Mouse (Mus musculus): Measurements from ENCODE around the gene 4833439L19Rik. TPM values are rescaled to one million over a fixed set of nuclear protein-coding genes. Genes with fewer than 3 reads are reported as not detected.

4833439L19Rik gene
- polyA plus RNA-seq, 1 experiment from 2014 or later, result 50.2 TPM

DNA sequence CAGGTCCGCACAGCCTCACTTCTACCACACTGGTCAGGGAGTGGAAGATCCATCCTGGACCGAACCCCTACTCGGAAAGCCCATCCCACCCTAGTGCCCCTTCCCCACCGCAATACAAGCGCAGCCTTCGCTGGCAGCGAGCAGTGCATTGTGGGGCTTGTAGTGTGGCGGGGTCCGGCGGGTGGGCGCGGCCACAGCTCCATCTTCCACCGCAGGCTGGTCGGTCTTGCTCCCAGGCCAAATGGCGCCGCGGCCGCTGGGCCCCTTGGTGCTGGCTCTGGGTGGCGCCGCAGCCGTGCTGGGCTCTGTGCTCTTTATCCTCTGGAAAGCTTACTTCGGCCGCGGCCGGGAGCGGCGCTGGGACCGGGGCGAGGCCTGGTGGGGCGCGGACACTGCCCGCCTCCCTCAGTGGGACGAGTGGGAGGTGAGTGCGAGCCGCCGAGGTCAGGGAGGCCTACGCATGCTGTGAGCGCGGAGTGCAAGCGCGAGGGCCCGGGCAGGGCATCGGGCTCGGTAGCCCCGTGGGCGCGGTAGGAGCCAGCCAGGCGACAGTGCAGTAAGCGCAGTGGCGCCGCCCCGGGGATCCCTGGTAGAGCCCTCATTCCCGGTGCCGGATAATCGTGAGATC, 9.7 kb upstream of the 4833439L19Rik start, which contains the start of gene Arl10:
Gene Arl10, plus strand, starts transcription at position 162 of the 628 bp plus-strand sequence.
- Histone ChIP-seq H3K4me2 (ENCODE audit: low read depth, low read length) (peak within 1 kb of the TSS; percentile 91), H3K9ac (ENCODE audit: low read depth, low read length) (peak within 1 kb of the TSS; percentile 79), H3K27me3 (ENCODE audit: control insufficient read depth, insufficient read depth, low read depth, low read length) (no peaks in the 10 kb centered on the region), H3K4me3 (ENCODE audit: low read depth, low read length) (peak within 1 kb of the TSS; percentile 81), H3K4me1 (ENCODE audit: control insufficient read depth, low read depth, low read length) (peaks cover 16% of the 10 kb centered on the region), H3K36me3 (ENCODE audit: control insufficient read depth, insufficient read depth) (no peaks in the 10 kb centered on the region), H3K27ac (ENCODE audit: low read length) (peak within 1 kb of the TSS; percentile 47; the same call in 1 of the 2 replicates), H3K9me3 (replicated peaks; ENCODE audit: control insufficient read depth, low read length) (no peaks in the 10 kb centered on the region)
- ATAC-seq (ENCODE audit: low read depth), result peak; percentile 80
- WGBS (ENCODE audit: insufficient replicate concordance), result under 1% methylated on average over 55 of the region's 55 CpGs

DNA sequence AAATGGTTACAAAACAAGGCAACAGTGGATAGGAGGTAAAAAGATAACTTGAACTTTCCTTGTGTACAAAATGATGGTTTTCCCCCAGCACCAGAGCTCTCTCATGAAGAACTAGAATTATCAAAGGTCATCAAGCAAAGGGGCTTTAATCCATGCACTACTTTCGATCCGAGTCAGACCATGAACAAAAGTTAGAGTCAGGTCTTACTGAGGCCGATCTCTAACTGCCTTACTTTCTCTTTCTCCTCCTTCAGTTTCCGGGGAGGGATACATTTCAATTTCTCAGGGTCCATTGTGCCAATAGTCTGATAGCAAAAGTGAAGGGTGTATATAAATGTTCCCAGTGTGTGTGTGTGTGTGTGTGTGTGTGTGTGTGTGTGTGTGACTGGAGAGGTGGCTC, 7.4 kb upstream of the 4833439L19Rik start:
- Histone ChIP-seq H3K4me2 (ENCODE audit: low read depth, low read length) (no peak overlapping the region), H3K4me1 (ENCODE audit: control insufficient read depth, low read depth, low read length) (peaks cover 12% of the 10 kb centered on the region), H3K9me3 (replicated peaks; ENCODE audit: control insufficient read depth, low read length) (no peaks in the 10 kb centered on the region), H3K36me3 (ENCODE audit: control insufficient read depth, insufficient read depth) (no peaks in the 10 kb centered on the region), H3K4me3 (ENCODE audit: low read depth, low read length) (no peak overlapping the region), H3K27me3 (ENCODE audit: control insufficient read depth, insufficient read depth, low read depth, low read length) (no peaks in the 10 kb centered on the region), H3K27ac (ENCODE audit: low read length) (no peak overlapping the region), H3K9ac (ENCODE audit: low read depth, low read length) (no peak overlapping the region)
- WGBS (ENCODE audit: insufficient replicate concordance), result 72% methylated on average over 4 of the region's 4 CpGs
- ATAC-seq (ENCODE audit: low read depth), result no peak

DNA sequence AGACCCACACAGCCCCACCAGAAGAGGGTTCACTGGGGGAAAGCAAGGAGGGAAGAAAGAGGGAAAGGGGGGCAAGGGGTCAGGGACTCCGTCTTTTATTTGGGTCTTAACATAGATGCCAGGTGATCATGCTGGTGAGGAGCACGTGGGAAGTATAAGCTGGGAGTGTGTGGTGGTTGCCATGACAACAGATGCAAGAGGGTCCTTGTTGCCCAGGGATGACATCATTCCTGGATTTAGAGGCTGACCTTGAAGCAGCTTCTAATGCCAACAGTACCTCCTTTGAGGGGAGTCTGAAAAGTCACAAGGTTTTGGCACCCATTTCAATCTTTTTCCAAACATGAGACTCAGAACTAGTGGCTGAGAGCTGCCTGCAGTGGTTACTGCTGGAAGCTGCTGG, 6.4 kb upstream of the 4833439L19Rik start:
- Histone ChIP-seq H3K9me3 (replicated peaks; ENCODE audit: control insufficient read depth, low read length) (no peaks in the 10 kb centered on the region), H3K27me3 (ENCODE audit: control insufficient read depth, insufficient read depth, low read depth, low read length) (no peaks in the 10 kb centered on the region), H3K4me2 (ENCODE audit: low read depth, low read length) (no peak overlapping the region), H3K27ac (ENCODE audit: low read length) (no peak overlapping the region), H3K9ac (ENCODE audit: low read depth, low read length) (no peak overlapping the region), H3K36me3 (ENCODE audit: control insufficient read depth, insufficient read depth) (no peaks in the 10 kb centered on the region), H3K4me1 (ENCODE audit: control insufficient read depth, low read depth, low read length) (peaks cover 12% of the 10 kb centered on the region), H3K4me3 (ENCODE audit: low read depth, low read length) (no peak overlapping the region)
- 47% methylated on average over 2 of the region's 2 CpGs for WGBS (ENCODE audit: insufficient replicate concordance)
- no peak for ATAC-seq (ENCODE audit: low read depth)

DNA sequence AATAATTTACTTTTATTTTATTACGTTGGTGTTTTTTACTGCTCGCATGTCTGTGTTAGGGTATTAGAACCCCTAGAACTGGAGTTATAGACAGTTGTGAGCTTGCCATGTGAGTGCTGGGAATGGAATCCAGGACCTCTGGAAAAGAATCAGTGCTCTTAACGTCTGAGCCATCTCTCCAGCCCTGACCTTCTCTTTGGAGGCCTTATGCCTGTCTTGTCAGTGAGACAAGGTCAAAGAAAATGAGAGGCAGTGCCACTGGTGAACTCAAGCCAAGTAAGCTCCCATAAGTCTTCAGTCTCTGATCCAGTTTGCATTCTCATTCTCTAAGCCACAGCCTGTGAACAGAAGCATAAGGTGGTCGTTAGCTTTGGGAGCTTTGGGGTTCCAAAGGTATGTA, 5.5 kb upstream of the 4833439L19Rik start:
- H3K27me3 ChIP-seq (ENCODE audit: control insufficient read depth, insufficient read depth, low read depth, low read length), result no peaks in the 10 kb centered on the region
- H3K27ac ChIP-seq (ENCODE audit: low read length), result no peak overlapping the region
- H3K4me3 ChIP-seq (ENCODE audit: low read depth, low read length), result no peak overlapping the region
- no peaks in the 10 kb centered on the region for H3K9me3 ChIP-seq (replicated peaks; ENCODE audit: control insufficient read depth, low read length)
- no peak for ATAC-seq (ENCODE audit: low read depth)
- H3K36me3 ChIP-seq (ENCODE audit: control insufficient read depth, insufficient read depth), result no peaks in the 10 kb centered on the region
- H3K4me1 ChIP-seq (ENCODE audit: control insufficient read depth, low read depth, low read length), result peaks cover 12% of the 10 kb centered on the region
- 60% methylated on average over 4 of the region's 4 CpGs for WGBS (ENCODE audit: insufficient replicate concordance)
- H3K9ac ChIP-seq (ENCODE audit: low read depth, low read length), result no peak overlapping the region
- H3K4me2 ChIP-seq (ENCODE audit: low read depth, low read length), result no peak overlapping the region

DNA sequence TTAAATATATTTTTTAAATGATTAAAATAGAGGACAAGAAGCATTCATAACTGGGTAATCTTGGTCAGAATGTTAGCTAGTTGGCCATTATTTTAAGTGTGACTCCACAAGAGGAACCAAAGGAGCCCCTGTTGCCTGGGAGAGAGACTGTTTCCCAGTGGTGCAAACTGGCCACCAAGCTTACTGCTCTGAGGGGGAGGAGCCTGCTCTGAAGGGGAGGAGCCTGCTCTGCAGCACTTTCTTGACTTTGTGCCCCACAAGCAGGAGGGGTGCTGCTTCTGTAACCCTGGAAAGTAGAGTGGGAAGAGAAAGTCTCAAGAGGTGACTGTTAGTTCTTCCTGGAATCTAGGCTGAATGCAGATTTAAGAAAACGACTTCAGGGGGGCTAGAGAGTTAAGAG, 4.0 kb upstream of the 4833439L19Rik start:
- no peaks in the 10 kb centered on the region for H3K9me3 ChIP-seq (replicated peaks; ENCODE audit: control insufficient read depth, low read length)

DNA sequence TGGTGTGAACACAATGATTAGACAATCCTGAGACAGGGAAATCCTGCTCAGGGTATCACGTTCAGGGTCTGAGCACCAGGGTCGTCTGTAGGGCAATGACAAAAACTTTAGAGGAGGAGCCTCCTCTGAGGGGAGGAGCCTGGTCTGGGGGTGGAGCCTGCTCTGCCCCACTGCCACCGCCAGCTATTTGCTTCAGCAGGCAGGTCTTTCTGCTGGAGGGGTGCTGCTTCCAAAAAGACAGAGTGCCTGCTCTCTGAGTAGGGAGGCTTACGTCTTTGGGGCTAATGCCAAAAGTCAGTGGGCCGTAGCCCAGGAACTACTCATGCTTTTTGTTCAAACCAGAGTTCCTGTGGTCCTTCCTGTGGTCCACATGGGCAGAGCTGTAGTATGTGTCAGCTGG, 3.1 kb upstream of the 4833439L19Rik start:
- Histone ChIP-seq H3K4me1 (ENCODE audit: control insufficient read depth, low read depth, low read length) (peaks cover 16% of the 10 kb centered on the region), H3K36me3 (ENCODE audit: control insufficient read depth, insufficient read depth) (no peaks in the 10 kb centered on the region), H3K9ac (ENCODE audit: low read depth, low read length) (no peak overlapping the region), H3K4me3 (ENCODE audit: low read depth, low read length) (no peak overlapping the region), H3K4me2 (ENCODE audit: low read depth, low read length) (no peak overlapping the region), H3K9me3 (replicated peaks; ENCODE audit: control insufficient read depth, low read length) (no peaks in the 10 kb centered on the region), H3K27ac (ENCODE audit: low read length) (no peak overlapping the region), H3K27me3 (ENCODE audit: control insufficient read depth, insufficient read depth, low read depth, low read length) (no peaks in the 10 kb centered on the region)
- WGBS (ENCODE audit: insufficient replicate concordance), result 30% methylated on average over 5 of the region's 5 CpGs
- no peak for ATAC-seq (ENCODE audit: low read depth)

More for the DNA sequence above, 4.0 kb upstream of the 4833439L19Rik start:
- Histone ChIP-seq H3K4me2 (ENCODE audit: low read depth, low read length) (no peak overlapping the region), H3K9ac (ENCODE audit: low read depth, low read length) (no peak overlapping the region), H3K4me3 (ENCODE audit: low read depth, low read length) (no peak overlapping the region), H3K27me3 (ENCODE audit: control insufficient read depth, insufficient read depth, low read depth, low read length) (no peaks in the 10 kb centered on the region), H3K36me3 (ENCODE audit: control insufficient read depth, insufficient read depth) (no peaks in the 10 kb centered on the region), H3K4me1 (ENCODE audit: control insufficient read depth, low read depth, low read length) (peaks cover 14% of the 10 kb centered on the region), H3K27ac (ENCODE audit: low read length) (no peak overlapping the region)
- no peak for ATAC-seq (ENCODE audit: low read depth)
- WGBS (ENCODE audit: insufficient replicate concordance), result 56% methylated on average over 1 of the region's 1 CpGs

DNA sequence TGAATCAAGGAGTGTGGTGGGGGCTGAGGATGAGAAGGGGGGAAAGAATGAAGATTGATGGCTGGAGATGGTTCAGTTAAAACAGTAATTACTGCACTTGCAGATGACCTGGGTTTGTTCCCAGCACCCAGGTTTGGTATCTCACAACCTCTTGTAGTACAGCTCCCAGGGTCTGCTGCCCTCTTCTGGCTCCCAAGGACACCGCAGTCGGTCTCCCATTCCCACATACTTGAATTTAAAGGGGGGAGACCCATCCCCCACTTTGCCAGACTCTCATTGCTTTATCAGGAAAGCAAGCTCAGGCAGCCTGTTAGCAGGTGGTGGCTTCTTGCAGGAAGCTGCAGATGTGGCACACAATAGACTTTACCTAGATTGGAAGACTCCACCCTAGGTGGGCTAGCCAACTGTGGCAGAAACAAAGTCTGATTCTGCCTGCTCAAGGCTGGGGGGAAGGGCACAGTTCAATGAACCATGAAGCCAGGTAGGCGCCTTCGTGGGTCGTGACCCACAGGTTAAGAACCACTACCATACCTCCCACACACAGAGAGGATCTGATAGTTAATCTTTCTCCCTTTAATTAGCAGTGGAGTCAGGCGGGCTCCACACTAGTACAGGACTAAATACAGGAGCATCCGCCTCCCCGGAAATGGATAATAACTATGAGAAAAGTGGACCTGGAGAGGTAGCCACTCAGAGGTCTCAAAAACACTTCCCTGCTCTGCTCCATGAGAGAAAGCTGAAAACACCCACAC, 535 bp upstream of the 4833439L19Rik start:
- no peaks in the 10 kb centered on the region for H3K9me3 ChIP-seq (replicated peaks; ENCODE audit: control insufficient read depth, low read length)
- 36% methylated on average over 8 of the region's 8 CpGs for WGBS (ENCODE audit: insufficient replicate concordance)
- peak overlapping the region; percentile 76 for H3K27ac ChIP-seq (ENCODE audit: low read length)
- H3K4me1 ChIP-seq (ENCODE audit: control insufficient read depth, low read depth, low read length), result peaks cover 16% of the 10 kb centered on the region
- peak overlapping the region; percentile 92 for H3K4me2 ChIP-seq (ENCODE audit: low read depth, low read length)
- no peaks in the 10 kb centered on the region for H3K27me3 ChIP-seq (ENCODE audit: control insufficient read depth, insufficient read depth, low read depth, low read length)
- peak overlapping the region; percentile 95 for H3K4me3 ChIP-seq (ENCODE audit: low read depth, low read length)
- H3K36me3 ChIP-seq (ENCODE audit: control insufficient read depth, insufficient read depth), result peaks cover 7% of the 10 kb centered on the region
- peak overlapping the region; percentile 99 for H3K9ac ChIP-seq (ENCODE audit: low read depth, low read length)
- ATAC-seq (ENCODE audit: low read depth), result peak; percentile 44

DNA sequence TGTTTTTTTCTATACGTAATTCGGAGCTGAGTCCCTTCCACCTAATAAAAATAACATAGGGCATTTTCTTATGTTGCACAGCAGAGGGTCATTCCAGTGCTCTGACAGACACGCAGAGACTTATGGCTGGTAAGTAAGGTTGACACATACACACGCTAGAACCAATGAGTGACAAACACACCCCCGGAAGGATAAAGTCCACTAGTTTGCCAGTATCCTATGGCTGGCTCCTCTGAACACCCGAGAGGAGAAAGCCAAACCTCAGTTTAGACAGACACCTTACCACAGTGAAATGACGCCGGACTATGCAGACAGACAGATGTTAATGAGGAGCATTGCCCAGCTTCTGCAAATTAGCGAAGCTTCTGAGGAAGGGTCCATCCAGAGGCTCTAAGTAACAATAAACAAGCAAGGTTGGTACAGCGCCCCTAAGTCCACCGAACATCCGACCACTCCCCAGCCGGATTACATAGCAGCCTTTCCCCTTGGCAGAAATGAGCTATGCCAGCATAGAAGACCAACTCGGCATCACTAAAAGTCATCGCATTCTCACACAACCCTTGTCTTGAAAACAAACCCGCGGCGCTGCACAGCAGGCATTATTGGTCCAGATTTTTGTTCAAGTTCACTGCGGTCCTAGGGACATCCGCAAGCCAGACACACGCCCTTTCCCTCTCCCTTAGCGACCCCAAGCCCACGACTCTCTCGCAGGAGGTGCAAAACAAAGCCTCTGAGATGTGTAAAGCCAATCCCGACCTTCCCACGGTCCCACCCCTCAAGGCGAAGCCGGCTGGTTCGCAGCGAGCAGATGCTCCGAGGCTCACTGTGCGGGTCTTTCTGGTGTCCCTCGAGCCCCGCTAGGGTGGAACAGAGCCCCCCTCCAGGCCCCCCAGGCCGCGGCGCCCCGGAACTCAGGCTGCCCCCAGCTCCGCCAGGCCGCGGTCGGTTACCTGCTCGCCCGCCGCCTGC, 719 bp downstream of the 4833439L19Rik start:
- Histone ChIP-seq H3K9ac (ENCODE audit: low read depth, low read length) (peak overlapping the region; percentile 99), H3K4me1 (ENCODE audit: control insufficient read depth, low read depth, low read length) (peaks cover 16% of the 10 kb centered on the region), H3K4me2 (ENCODE audit: low read depth, low read length) (peak overlapping the region; percentile 92), H3K27ac (ENCODE audit: low read length) (peak overlapping the region; percentile 77), H3K4me3 (ENCODE audit: low read depth, low read length) (peak overlapping the region; percentile 95), H3K9me3 (replicated peaks; ENCODE audit: control insufficient read depth, low read length) (no peaks in the 10 kb centered on the region), H3K27me3 (ENCODE audit: control insufficient read depth, insufficient read depth, low read depth, low read length) (no peaks in the 10 kb centered on the region), H3K36me3 (ENCODE audit: control insufficient read depth, insufficient read depth) (peaks cover 15% of the 10 kb centered on the region)
- WGBS (ENCODE audit: insufficient replicate concordance), result 9% methylated on average over 45 of the region's 45 CpGs
- ATAC-seq (ENCODE audit: low read depth), result peak; percentile 49
